Comparison of ENCODE assay signal across 9 mouse cellular contexts in the genomic region with DNA sequence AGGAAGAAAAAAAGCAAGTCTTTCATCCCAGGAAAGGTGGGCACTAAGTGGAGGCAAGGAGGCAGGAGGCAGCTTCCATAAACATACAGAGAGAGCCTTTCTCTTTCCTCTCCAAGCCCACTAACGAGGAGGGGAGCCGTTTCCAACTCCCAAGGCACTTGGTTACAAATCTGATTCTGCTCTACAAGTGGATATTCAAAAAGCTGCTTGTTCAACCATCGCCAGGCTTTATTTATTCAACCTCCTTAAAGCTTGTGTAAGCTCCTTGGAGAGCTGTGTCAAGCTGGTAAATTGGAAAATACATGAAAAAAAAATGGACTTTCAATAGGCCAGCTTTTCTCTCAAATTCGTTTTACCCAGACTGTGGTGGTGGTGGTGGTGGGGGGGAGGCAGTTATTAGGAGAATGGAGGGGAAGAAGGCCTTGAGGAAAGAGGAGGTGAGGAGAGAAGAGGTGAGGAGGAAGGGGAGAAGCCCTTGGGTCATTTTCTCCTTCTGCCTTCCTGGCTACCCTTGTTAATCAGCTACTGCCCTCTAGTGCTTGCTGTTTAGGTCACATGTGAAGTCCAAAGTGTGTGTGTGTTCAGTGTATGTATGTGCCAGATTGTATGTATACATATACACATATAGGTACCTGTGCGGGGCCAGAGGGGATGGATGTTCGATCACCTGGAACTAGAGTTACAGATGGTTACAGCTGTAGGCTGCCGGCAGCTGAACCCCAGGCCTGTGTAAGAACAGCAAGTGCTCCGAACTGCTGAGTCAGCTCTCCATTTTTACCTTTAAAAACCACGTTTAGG. TPM values are rescaled to one million over a fixed set of nuclear protein-coding genes. Genes with fewer than 3 reads are reported as not detected.
DNase-seq lines count a peak whose midpoint lies in the region; ATAC-seq and TF ChIP-seq lines count a peak whose summit lies in the region.
"Had no signal": no experiment of that assay in that cellular context is flagged by ENCODE, and none has a peak within 500 bp of the region (broad histone marks: within the 10 kb centered on the region; RNA-seq: fewer than 3 reads in every experiment).

No protein-coding gene starts in this region.

- WGBS in embryonic facial prominence, embryonic 12.5 days = 46% methylated on average over 9 of the region's 9 CpGs
- 64% methylated on average over 9 of the region's 9 CpGs for WGBS in liver, postnatal 0 days (ENCODE audit: insufficient replicate concordance)

- no peak for TF ChIP-seq EP300 in liver, postnatal 0 days (IDR thresholded peaks at IDR 0.05; ENCODE audit: low read depth)

- H3K4me3 ChIP-seq in ES-E14 (ENCODE audit: insufficient read depth in 1 of 2, low read depth in 1 of 2, low read length in 2 of 2, poor library complexity in 1 of 2, severe bottlenecking in 1 of 2) = no peak overlapping the region
- H3K4me3 ChIP-seq in embryonic facial prominence, embryonic 12.5 days = no peak overlapping the region
- no peak overlapping the region for H3K4me3 ChIP-seq in liver, postnatal 0 days (ENCODE audit: low read depth, low read length)
- H3K4me3 ChIP-seq: stomach, embryonic 15.5 days had no signal

- peak; percentile 91 for TF ChIP-seq CTCF in liver, postnatal 0 days (IDR thresholded peaks at IDR 0.05; ENCODE audit: low read depth)

- peak; percentile 65 for DNase-seq in gastrocnemius, adult 18-20 months (ENCODE audit: low spot score)
- no peak for DNase-seq in gastrocnemius, postnatal 10 days
- no peak for DNase-seq in ES-E14 (ENCODE audit: low read depth, low spot score)
- DNase-seq in induced T-regulatory cell, adult 2 months (ENCODE audit: low read depth) = peak; percentile 35
- DNase-seq in liver, postnatal 0 days = no peak
- DNase-seq in retina, postnatal 1 day = peak; percentile 69
- no peak for DNase-seq in c-Kit-positive CD71-positive TER-119-positive erythroid progenitor cells, embryonic 14.5 days (ENCODE audit: low spot score)

- ATAC-seq in embryonic facial prominence, embryonic 12.5 days (ENCODE audit: insufficient number of reproducible peaks, insufficient read depth, low FRiP score, low TSS enrichment) = no peak
- peak; percentile 36; the same call in 1 of the 2 replicates for ATAC-seq in liver, postnatal 0 days

- no peaks in the 10 kb centered on the region for H3K36me3 ChIP-seq in ES-E14 (ENCODE audit: control insufficient read depth, insufficient read depth, low read length, poor library complexity, severe bottlenecking)
- no peaks in the 10 kb centered on the region for H3K36me3 ChIP-seq in embryonic facial prominence, embryonic 12.5 days
- no peaks in the 10 kb centered on the region for H3K36me3 ChIP-seq in liver, postnatal 0 days (replicated peaks; ENCODE audit: insufficient read depth, low read length)
- H3K36me3 ChIP-seq: stomach, embryonic 15.5 days had no signal

- no peaks in the 10 kb centered on the region for H3K27me3 ChIP-seq in embryonic facial prominence, embryonic 12.5 days
- no peaks in the 10 kb centered on the region for H3K27me3 ChIP-seq in liver, postnatal 0 days (ENCODE audit: insufficient read depth, low read length)
- H3K27me3 ChIP-seq: stomach, embryonic 15.5 days had no signal

- H3K27ac ChIP-seq in ES-E14 (ENCODE audit: insufficient read depth, low read depth, low read length, poor library complexity, severe bottlenecking) = no peak overlapping the region
- H3K27ac ChIP-seq in embryonic facial prominence, embryonic 12.5 days = peak overlapping the region; percentile 58; the same call in 1 of the 2 replicates
- H3K27ac ChIP-seq in liver, postnatal 0 days (ENCODE audit: low read depth) = no peak overlapping the region
- H3K27ac ChIP-seq: stomach, embryonic 15.5 days had no signal

- peaks cover 0 to 2% of the 10 kb centered on the region in 2 experiments; a peak in 2 of 4 replicates for H3K4me1 ChIP-seq in ES-E14 (ENCODE audit: control insufficient read depth in 2 of 2, insufficient read depth in 2 of 2, low read length in 2 of 2, poor library complexity in 1 of 2)
- H3K4me1 ChIP-seq in embryonic facial prominence, embryonic 12.5 days = peaks cover 7% of the 10 kb centered on the region
- H3K4me1 ChIP-seq in liver, postnatal 0 days (ENCODE audit: insufficient read depth) = peaks cover 3% of the 10 kb centered on the region; the same call in 1 of the 2 replicates
- H3K4me1 ChIP-seq: stomach, embryonic 15.5 days had no signal

- no peak overlapping the region for H3K4me2 ChIP-seq in embryonic facial prominence, embryonic 12.5 days (replicated peaks)
- no peak overlapping the region for H3K4me2 ChIP-seq in liver, postnatal 0 days (ENCODE audit: low read depth, low read length)
- H3K4me2 ChIP-seq: stomach, embryonic 15.5 days had no signal

- H3K9ac ChIP-seq in ES-E14 (ENCODE audit: insufficient read depth, low read depth, low read length, poor library complexity, severe bottlenecking) = no peak overlapping the region
- H3K9ac ChIP-seq in embryonic facial prominence, embryonic 12.5 days = no peak overlapping the region
- H3K9ac ChIP-seq in liver, postnatal 0 days (replicated peaks) = no peak overlapping the region
- H3K9ac ChIP-seq: stomach, embryonic 15.5 days had no signal

- H3K9me3 ChIP-seq in ES-E14 (ENCODE audit: control insufficient read depth, insufficient read depth, low read depth, low read length) = no peaks in the 10 kb centered on the region
- no peaks in the 10 kb centered on the region for H3K9me3 ChIP-seq in embryonic facial prominence, embryonic 12.5 days
- H3K9me3 ChIP-seq in liver, postnatal 0 days (ENCODE audit: low read length) = no peaks in the 10 kb centered on the region
- H3K9me3 ChIP-seq: stomach, embryonic 15.5 days had no signal

- in situ Hi-C loops in ES-E14 (cut with MboI; ENCODE audit: low sequenced_read_pairs in 2 of 2, unreplicated experiment in 2 of 2) = loop anchor here in 1 of 2 experiments (25.0 kb wide), 1 partner anchor 170 kb away; no protein-coding TSS in a partner anchor

TF ChIP-seq in ES-E14, 5 proteins besides CTCF, POLR2A, EP300 and RAD21:
- TF ChIP-seq MAFK (IDR thresholded peaks at IDR 0.05; ENCODE audit: insufficient read depth, low read depth, low read length) (peak; percentile 95), ZNF384 (IDR thresholded peaks at IDR 0.05; ENCODE audit: low read depth, low read length) (no peak), ZC3H11A (IDR thresholded peaks at IDR 0.05; ENCODE audit: borderline replicate concordance, low read depth, low read length) (peak; percentile 60; the same call in 1 of the 2 replicates)
TF ChIP-seq in ES-E14: peak in this region for 2.

RNA-seq across cellular contexts. Expression of a gene that starts 25.1 kb away (rescaled TPM):
- total RNA-seq in gastrocnemius, adult 18-20 months (2021) = under 1 TPM; 0.82 to 0.90 TPM
- total RNA-seq in gastrocnemius, postnatal 10 days (2021) = 1 to 10 TPM; 3.2 to 4.0 TPM
- 0.58 and 1.3 TPM in 2 replicates for total RNA-seq in ES-E14 (2012; rRNA removed)
- 0.75 and 1.2 TPM in 2 replicates for polyA plus RNA-seq in embryonic facial prominence, embryonic 12.5 days (2016; fragmentation: Nextera tagmentation; extraction: Ambion mirVana)
- polyA plus RNA-seq in liver, postnatal 0 days (2015; fragmentation: Nextera tagmentation; extraction: Ambion mirVana) = 1.6 TPM in 2 replicates

RNA-seq across cellular contexts. Expression of a gene that starts 32.2 kb away (rescaled TPM):
- 10 to 100 TPM; 17.2 to 17.5 TPM for total RNA-seq in gastrocnemius, adult 18-20 months (2021)
- total RNA-seq in gastrocnemius, postnatal 10 days (2021) = 10 to 100 TPM; 10.3 to 12.1 TPM
- 8.7 and 10.1 TPM in 2 replicates for total RNA-seq in ES-E14 (2012; rRNA removed)
- polyA plus RNA-seq in embryonic facial prominence, embryonic 12.5 days (2016; fragmentation: Nextera tagmentation; extraction: Ambion mirVana) = 21.1 and 21.9 TPM in 2 replicates
- polyA plus RNA-seq in liver, postnatal 0 days (2015; fragmentation: Nextera tagmentation; extraction: Ambion mirVana) = 8.2 and 8.3 TPM in 2 replicates

RNA-seq across cellular contexts. Expression of a gene that starts 40.4 kb away (rescaled TPM):
- total RNA-seq in gastrocnemius, adult 18-20 months (2021) = 10 to 100 TPM; 39.3 to 39.7 TPM
- total RNA-seq in gastrocnemius, postnatal 10 days (2021) = 10 to 100 TPM; 47.9 to 54.3 TPM
- total RNA-seq in ES-E14 (2012; rRNA removed) = 46.8 and 72.9 TPM in 2 replicates
- 41.6 and 42.8 TPM in 2 replicates for polyA plus RNA-seq in embryonic facial prominence, embryonic 12.5 days (2016; fragmentation: Nextera tagmentation; extraction: Ambion mirVana)
- 10.1 and 10.7 TPM in 2 replicates for polyA plus RNA-seq in liver, postnatal 0 days (2015; fragmentation: Nextera tagmentation; extraction: Ambion mirVana)

Comparison
In these comparisons a context has a peak if more than half of its experiments do, and no peak if none do; other contexts are left out.
1. DNase-seq: peak in gastrocnemius, adult 18-20 months (single experiment), induced T-regulatory cell, adult 2 months (single experiment) and retina, postnatal 1 day (single experiment); none in gastrocnemius, postnatal 10 days (single experiment), ES-E14 (single experiment), liver, postnatal 0 days (single experiment) and c-Kit-positive CD71-positive TER-119-positive erythroid progenitor cells, embryonic 14.5 days (single experiment).